Comparison of ENCODE assay signal across 21 mouse cellular contexts in the genomic region with DNA sequence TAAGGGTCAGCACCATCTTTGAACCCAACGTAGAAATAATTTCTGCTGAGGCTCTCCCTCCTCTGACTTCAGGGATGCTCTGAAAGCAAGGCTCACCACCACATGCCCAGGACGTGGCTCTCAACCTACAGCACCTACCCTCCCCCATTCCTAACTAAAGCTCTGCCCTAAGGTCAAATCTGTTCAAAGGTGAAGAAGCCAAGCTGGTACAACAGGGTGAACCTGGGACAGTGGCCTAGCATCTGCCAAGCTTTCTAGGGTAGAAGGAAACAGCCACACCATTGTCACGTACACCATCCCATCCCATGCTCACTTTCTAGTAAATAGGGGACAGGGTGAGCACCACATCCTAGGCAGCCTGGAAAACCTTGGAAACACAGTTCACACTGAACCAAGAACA. TPM values are rescaled to one million over a fixed set of nuclear protein-coding genes. Genes with fewer than 3 reads are reported as not detected.
DNase-seq lines count a peak whose midpoint lies in the region; ATAC-seq and TF ChIP-seq lines count a peak whose summit lies in the region.
"Had no signal": no experiment of that assay in that cellular context is flagged by ENCODE, and none has a peak within 500 bp of the region (broad histone marks: within the 10 kb centered on the region; RNA-seq: fewer than 3 reads in every experiment).

No protein-coding gene starts in this region.

- TF ChIP-seq POLR2A in liver, adult 2 months (IDR thresholded peaks at IDR 0.05; ENCODE audit: extremely low read depth, insufficient read depth, low read length): no peak

- no peak for TF ChIP-seq EP300 in liver, postnatal 0 days (IDR thresholded peaks at IDR 0.05; ENCODE audit: low read depth)

- peak; percentile 98 for DNase-seq in liver, adult 2 months (ENCODE audit: extremely low read depth, low read depth, low spot score)
- DNase-seq in liver, embryonic 11.5 days (ENCODE audit: low spot score): no peak
- no peak for DNase-seq in liver, embryonic 13.5 days
- DNase-seq in liver, postnatal 0 days: no peak
- DNase-seq in liver: no peak
- DNase-seq in frontal cortex, postnatal 10 days (ENCODE audit: low spot score in 2 of 2): no peak
- DNase-seq: B cell, adult 2 months; cerebellum, adult 11 months; cerebellum, adult 11-12 months; cerebellum, adult 18-20 months had no signal

- H3K36me3 ChIP-seq in liver, adult 2 months (ENCODE audit: control insufficient read depth, insufficient read depth, low read length): no peaks in the 10 kb centered on the region
- no peaks in the 10 kb centered on the region; the same call in 1 of the 2 replicates for H3K36me3 ChIP-seq in liver, embryonic 11.5 days (ENCODE audit: control insufficient read depth, insufficient read depth, low read length)
- peaks cover 27% of the 10 kb centered on the region for H3K36me3 ChIP-seq in liver, embryonic 13.5 days
- H3K36me3 ChIP-seq in liver, embryonic 12.5 days: peaks cover 50% of the 10 kb centered on the region
- peaks cover 14% of the 10 kb centered on the region for H3K36me3 ChIP-seq in liver, postnatal 0 days (replicated peaks; ENCODE audit: insufficient read depth, low read length)

- TF ChIP-seq CTCF in liver, adult 2 months (IDR thresholded peaks at IDR 0.05; ENCODE audit: low read depth, low read length): no peak
- TF ChIP-seq CTCF in liver, postnatal 0 days (IDR thresholded peaks at IDR 0.05; ENCODE audit: low read depth): no peak

- no peak for ATAC-seq in liver, embryonic 11.5 days (replicated peaks; ENCODE audit: low FRiP score)
- 0 out of 2 replicates have a peak, but pooled peaks have one; percentile 37 for ATAC-seq in liver, embryonic 13.5 days (ENCODE audit: low read depth)
- ATAC-seq in liver, embryonic 12.5 days: no peak; the same call in 1 of the 2 replicates
- no peak for ATAC-seq in liver, postnatal 0 days
- ATAC-seq: activated CD4-positive, CD25-positive, alpha-beta regulatory T cell, adult 4 months; CD4-positive, CD25-positive, alpha-beta regulatory T cell, adult 4 months had no signal

- no peak overlapping the region for H3K4me3 ChIP-seq in liver, adult 2 months (ENCODE audit: insufficient read depth, low read depth, low read length)
- H3K4me3 ChIP-seq in liver, embryonic 11.5 days (ENCODE audit: low read depth, low read length): no peak overlapping the region
- H3K4me3 ChIP-seq in liver, embryonic 13.5 days (replicated peaks): no peak overlapping the region
- H3K4me3 ChIP-seq in liver, embryonic 12.5 days: no peak overlapping the region
- H3K4me3 ChIP-seq in liver, postnatal 0 days (ENCODE audit: low read depth, low read length): no peak overlapping the region
- no peak overlapping the region for H3K4me3 ChIP-seq in brown adipose tissue, adult 24 weeks (ENCODE audit: insufficient read depth, low read depth, low read length)

- peak overlapping the region; percentile 25 for H3K9ac ChIP-seq in liver, adult 2 months (ENCODE audit: low read depth, low read length)
- no peak overlapping the region for H3K9ac ChIP-seq in liver, embryonic 11.5 days (ENCODE audit: low read depth, low read length)
- no peak overlapping the region for H3K9ac ChIP-seq in liver, embryonic 13.5 days
- H3K9ac ChIP-seq in liver, embryonic 12.5 days: no peak overlapping the region
- no peak overlapping the region for H3K9ac ChIP-seq in liver, postnatal 0 days (replicated peaks)

- 28% methylated on average over 3 of the region's 3 CpGs for WGBS in liver, adult 2 months
- WGBS in liver, embryonic 11.5 days: 88% methylated on average over 3 of the region's 3 CpGs
- WGBS in liver, embryonic 13.5 days (ENCODE audit: insufficient replicate concordance): 88% methylated on average over 3 of the region's 3 CpGs
- WGBS in liver, embryonic 12.5 days (ENCODE audit: insufficient replicate concordance): 82% methylated on average over 3 of the region's 3 CpGs
- WGBS in liver, postnatal 0 days (ENCODE audit: insufficient replicate concordance): 74% methylated on average over 3 of the region's 3 CpGs

- 0 out of 2 replicates have a peak, but pooled peaks cover 3% of the 10 kb centered on the region for H3K79me2 ChIP-seq in liver, adult 2 months (ENCODE audit: control insufficient read depth, insufficient read depth, low read length)

- H3K9me3 ChIP-seq in liver, embryonic 11.5 days (ENCODE audit: control insufficient read depth, low read length): no peaks in the 10 kb centered on the region
- H3K9me3 ChIP-seq in liver, embryonic 13.5 days (replicated peaks): no peaks in the 10 kb centered on the region
- H3K9me3 ChIP-seq in liver, embryonic 12.5 days (replicated peaks): no peaks in the 10 kb centered on the region
- no peaks in the 10 kb centered on the region for H3K9me3 ChIP-seq in liver, postnatal 0 days (ENCODE audit: low read length)
- H3K9me3 ChIP-seq: G1E had no signal

- H3K4me1 ChIP-seq in liver, adult 2 months (ENCODE audit: control insufficient read depth, insufficient read depth, low read length): peaks cover 28% of the 10 kb centered on the region
- peaks cover 4% of the 10 kb centered on the region; the same call in 1 of the 2 replicates for H3K4me1 ChIP-seq in liver, embryonic 11.5 days (replicated peaks; ENCODE audit: control insufficient read depth, insufficient read depth, low read length)
- H3K4me1 ChIP-seq in liver, embryonic 13.5 days (replicated peaks): peaks cover 7% of the 10 kb centered on the region
- peaks cover 7% of the 10 kb centered on the region for H3K4me1 ChIP-seq in liver, embryonic 12.5 days
- H3K4me1 ChIP-seq in liver, postnatal 0 days (ENCODE audit: insufficient read depth): peaks cover 5% of the 10 kb centered on the region; the same call in 1 of the 2 replicates
- peaks cover 4% of the 10 kb centered on the region; the same call in 1 of the 2 replicates for H3K4me1 ChIP-seq in brown adipose tissue, adult 24 weeks (ENCODE audit: control insufficient read depth, insufficient read depth, insufficient read length, low read length)

- H3K4me2 ChIP-seq in liver, embryonic 11.5 days: no peak overlapping the region
- no peak overlapping the region for H3K4me2 ChIP-seq in liver, embryonic 13.5 days
- H3K4me2 ChIP-seq in liver, embryonic 12.5 days: no peak overlapping the region
- no peak overlapping the region for H3K4me2 ChIP-seq in liver, postnatal 0 days (ENCODE audit: low read depth, low read length)

- H3K27me3 ChIP-seq in liver, adult 2 months (ENCODE audit: control insufficient read depth, insufficient read depth, low read length): no peaks in the 10 kb centered on the region
- no peaks in the 10 kb centered on the region for H3K27me3 ChIP-seq in liver, embryonic 11.5 days (replicated peaks; ENCODE audit: control insufficient read depth, insufficient read depth, low read length)
- H3K27me3 ChIP-seq in liver, embryonic 13.5 days: no peaks in the 10 kb centered on the region
- H3K27me3 ChIP-seq in liver, embryonic 12.5 days (replicated peaks): no peaks in the 10 kb centered on the region
- H3K27me3 ChIP-seq in liver, postnatal 0 days (ENCODE audit: insufficient read depth, low read length): no peaks in the 10 kb centered on the region
- H3K27me3 ChIP-seq: CH12.LX, Patski had no signal

- peak overlapping the region; percentile 87 for H3K27ac ChIP-seq in liver, adult 2 months (replicated peaks; ENCODE audit: insufficient read depth, low read depth, low read length)
- H3K27ac ChIP-seq in liver, embryonic 11.5 days (ENCODE audit: low read depth, low read length): no peak overlapping the region
- H3K27ac ChIP-seq in liver, embryonic 13.5 days: no peak overlapping the region
- H3K27ac ChIP-seq in liver, embryonic 12.5 days: no peak overlapping the region
- H3K27ac ChIP-seq in liver, postnatal 0 days (ENCODE audit: low read depth): peak overlapping the region; percentile 88
- H3K27ac ChIP-seq in brown adipose tissue, adult 24 weeks (replicated peaks; ENCODE audit: low read depth, low read length): peak overlapping the region; percentile 83

RNA-seq across cellular contexts. Expression of a gene that starts 11.2 kb away (rescaled TPM):
- total RNA-seq in liver, adult 2 months (2014; rRNA removed): 9.7 and 10.1 TPM in 2 replicates
- polyA plus RNA-seq in liver, adult 2 months (2012; rRNA removed): 7.9 and 10.4 TPM in 2 replicates
- polyA plus RNA-seq in liver, embryonic 11.5 days (2014; fragmentation: Nextera tagmentation; extraction: Ambion mirVana): 11.1 and 13.4 TPM in 2 replicates
- 6.0 and 7.0 TPM in 2 replicates for polyA plus RNA-seq in liver, embryonic 13.5 days (2015; fragmentation: Nextera tagmentation; extraction: Ambion mirVana)
- polyA plus RNA-seq in liver, embryonic 12.5 days (2016; fragmentation: Nextera tagmentation; extraction: Ambion mirVana): 6.5 and 7.6 TPM in 2 replicates
- 6.0 and 6.3 TPM in 2 replicates for polyA plus RNA-seq in liver, postnatal 0 days (2015; fragmentation: Nextera tagmentation; extraction: Ambion mirVana)
- 2.4 and 4.6 TPM in 2 replicates for polyA plus RNA-seq in brown adipose tissue, adult 24 weeks (2012; ENCODE audit: insufficient read depth, insufficient read length, missing spikeins)

RNA-seq across cellular contexts. Expression of a gene that starts 12.9 kb away (rescaled TPM):
- 125 and 126 TPM in 2 replicates for total RNA-seq in liver, adult 2 months (2014; rRNA removed)
- 194 and 308 TPM in 2 replicates for polyA plus RNA-seq in liver, adult 2 months (2012; rRNA removed)
- 44.3 and 49.3 TPM in 2 replicates for polyA plus RNA-seq in liver, embryonic 11.5 days (2014; fragmentation: Nextera tagmentation; extraction: Ambion mirVana)
- 22.9 and 26.1 TPM in 2 replicates for polyA plus RNA-seq in liver, embryonic 13.5 days (2015; fragmentation: Nextera tagmentation; extraction: Ambion mirVana)
- 24.1 and 28.0 TPM in 2 replicates for polyA plus RNA-seq in liver, embryonic 12.5 days (2016; fragmentation: Nextera tagmentation; extraction: Ambion mirVana)
- polyA plus RNA-seq in liver, postnatal 0 days (2015; fragmentation: Nextera tagmentation; extraction: Ambion mirVana): 131 and 174 TPM in 2 replicates
- polyA plus RNA-seq in brown adipose tissue, adult 24 weeks (2012; ENCODE audit: insufficient read depth, insufficient read length, missing spikeins): 91.1 and 93.4 TPM in 2 replicates

RNA-seq across cellular contexts. Expression of a gene that starts 35.2 kb away (rescaled TPM):
- not detected in 2 replicates for total RNA-seq in liver, adult 2 months (2014; rRNA removed)
- not detected in 2 replicates for polyA plus RNA-seq in liver, adult 2 months (2012; rRNA removed)
- not detected in 2 replicates for polyA plus RNA-seq in liver, embryonic 11.5 days (2014; fragmentation: Nextera tagmentation; extraction: Ambion mirVana)
- not detected in 2 replicates for polyA plus RNA-seq in liver, embryonic 13.5 days (2015; fragmentation: Nextera tagmentation; extraction: Ambion mirVana)
- not detected in 2 replicates for polyA plus RNA-seq in liver, embryonic 12.5 days (2016; fragmentation: Nextera tagmentation; extraction: Ambion mirVana)
- polyA plus RNA-seq in liver, postnatal 0 days (2015; fragmentation: Nextera tagmentation; extraction: Ambion mirVana): not detected in 2 replicates
- not detected in 2 replicates for polyA plus RNA-seq in brown adipose tissue, adult 24 weeks (2012; ENCODE audit: insufficient read depth, insufficient read length, missing spikeins)
- total RNA-seq: CH12.LX, ES-E14, MEL had no signal
- polyA plus RNA-seq: adrenal gland, adult 2 months; C2C12; CD4-positive, CD25-positive, alpha-beta regulatory T cell, adult 4 months; G1E had no signal

Comparison
In these comparisons a context has a peak if more than half of its experiments do, and no peak if none do; other contexts are left out.
1. H3K27ac ChIP-seq: peak in liver, adult 2 months (single experiment), liver, postnatal 0 days (single experiment) and brown adipose tissue, adult 24 weeks (single experiment); none in liver, embryonic 11.5 days (single experiment), liver, embryonic 13.5 days (single experiment) and liver, embryonic 12.5 days (single experiment).